Comparison of ENCODE assay signal across 14 mouse cellular contexts in the genomic region with DNA sequence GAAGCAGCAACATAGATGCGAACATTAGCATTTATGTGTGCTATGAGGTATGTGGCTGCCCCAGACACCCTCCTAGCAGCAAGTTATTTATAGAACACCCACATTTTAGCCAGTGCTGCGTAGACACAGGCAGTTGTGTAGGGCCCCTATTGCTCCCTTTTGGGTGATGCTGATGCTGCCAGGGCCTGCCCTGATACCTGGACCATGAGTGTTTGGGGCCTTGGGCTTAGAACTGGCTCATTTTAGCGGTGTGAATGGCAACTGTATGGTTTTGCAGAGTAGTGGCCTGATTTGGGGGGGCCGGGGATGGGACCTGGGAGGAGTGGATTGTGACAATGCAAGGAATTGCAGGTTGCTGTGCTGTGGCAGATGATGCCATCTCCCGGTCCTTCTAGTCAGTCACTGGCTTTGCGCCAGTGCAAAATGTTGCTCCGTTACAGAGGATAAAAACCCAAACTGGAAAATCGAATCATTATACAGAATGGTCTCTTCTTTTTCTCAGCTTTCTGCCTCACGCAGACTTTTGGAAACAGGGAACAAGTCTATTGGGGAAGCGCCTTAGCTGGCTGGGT. TPM values are rescaled to one million over a fixed set of nuclear protein-coding genes. Genes with fewer than 3 reads are reported as not detected.
A peak's percentile ranks its signal among the peaks of the same experiment; 100 is the strongest.
DNase-seq lines count a peak whose midpoint lies in the region; ATAC-seq lines count a peak whose summit lies in the region.
"Had no signal": no experiment of that assay in that cellular context is flagged by ENCODE, and none has a peak within 500 bp of the region (broad histone marks: within the 10 kb centered on the region; RNA-seq: fewer than 3 reads in every experiment).

No protein-coding gene starts in this region.

- H3K4me2 ChIP-seq in forebrain, embryonic 11.5 days (ENCODE audit: low read depth, low read length, severe bottlenecking) = no peak overlapping the region
- no peak overlapping the region for H3K4me2 ChIP-seq in forebrain, embryonic 12.5 days
- H3K4me2 ChIP-seq in hindbrain, embryonic 15.5 days = peak overlapping the region; percentile 30
- no peak overlapping the region for H3K4me2 ChIP-seq in hindbrain, embryonic 12.5 days (replicated peaks)
- H3K4me2 ChIP-seq: kidney, embryonic 15.5 days; liver, embryonic 13.5 days had no signal

- ATAC-seq in forebrain, embryonic 11.5 days (replicated peaks; ENCODE audit: low FRiP score) = no peak
- ATAC-seq in forebrain, embryonic 12.5 days (ENCODE audit: low FRiP score) = no peak
- ATAC-seq in hindbrain, embryonic 15.5 days (ENCODE audit: low FRiP score, low read depth) = no peak
- ATAC-seq in hindbrain, embryonic 12.5 days (ENCODE audit: low FRiP score) = no peak

- H3K9me3 ChIP-seq in forebrain, embryonic 11.5 days (ENCODE audit: control insufficient read depth, low read length) = no peaks in the 10 kb centered on the region
- no peaks in the 10 kb centered on the region for H3K9me3 ChIP-seq in forebrain, embryonic 12.5 days
- no peaks in the 10 kb centered on the region for H3K9me3 ChIP-seq in hindbrain, embryonic 15.5 days
- H3K9me3 ChIP-seq in hindbrain, embryonic 12.5 days (replicated peaks) = no peaks in the 10 kb centered on the region
- H3K9me3 ChIP-seq: G1E; kidney, embryonic 15.5 days; liver, embryonic 13.5 days had no signal

- no peaks in the 10 kb centered on the region for H3K36me3 ChIP-seq in forebrain, embryonic 11.5 days (ENCODE audit: control insufficient read depth, insufficient read depth, low read length)
- H3K36me3 ChIP-seq in forebrain, embryonic 12.5 days (replicated peaks) = no peaks in the 10 kb centered on the region
- H3K36me3 ChIP-seq in hindbrain, embryonic 15.5 days = no peaks in the 10 kb centered on the region
- no peaks in the 10 kb centered on the region for H3K36me3 ChIP-seq in hindbrain, embryonic 12.5 days
- H3K36me3 ChIP-seq: kidney, embryonic 15.5 days; liver, embryonic 13.5 days had no signal

- no peak overlapping the region for H3K4me3 ChIP-seq in forebrain, embryonic 11.5 days (ENCODE audit: low read depth, low read length)
- no peak overlapping the region for H3K4me3 ChIP-seq in forebrain, embryonic 12.5 days (replicated peaks)
- H3K4me3 ChIP-seq in hindbrain, embryonic 15.5 days = no peak overlapping the region
- H3K4me3 ChIP-seq in hindbrain, embryonic 12.5 days = no peak overlapping the region
- H3K4me3 ChIP-seq: kidney, embryonic 15.5 days; left cerebral cortex, adult 2 months; liver, embryonic 13.5 days had no signal

- WGBS in forebrain, embryonic 11.5 days = 87% methylated on average over 10 of the region's 10 CpGs
- 79% methylated on average over 10 of the region's 10 CpGs for WGBS in forebrain, embryonic 12.5 days
- WGBS in hindbrain, embryonic 15.5 days = 60% methylated on average over 10 of the region's 10 CpGs
- 84% methylated on average over 10 of the region's 10 CpGs for WGBS in hindbrain, embryonic 12.5 days

- H3K9ac ChIP-seq in forebrain, embryonic 11.5 days (ENCODE audit: low read length) = no peak overlapping the region
- no peak overlapping the region for H3K9ac ChIP-seq in forebrain, embryonic 12.5 days
- H3K9ac ChIP-seq in hindbrain, embryonic 15.5 days = 0 out of 2 replicates have a peak overlapping the region, but pooled peaks have one; percentile 7
- H3K9ac ChIP-seq in hindbrain, embryonic 12.5 days = no peak overlapping the region
- H3K9ac ChIP-seq: kidney, embryonic 15.5 days; liver, embryonic 13.5 days had no signal

- DNase-seq in forebrain, embryonic 11.5 days (ENCODE audit: low spot score) = peak; percentile 44
- DNase-seq in A20 (ENCODE audit: low read depth, low spot score) (peak; percentile 27), liver (no peak)
- peak; percentile 65 to 77 for DNase-seq in cerebellum, postnatal 25 days
- DNase-seq in urinary bladder, postnatal 36 days (ENCODE audit: low spot score in 2 of 2) = no peak
- DNase-seq: liver, embryonic 13.5 days; spleen, adult 18-20 months; thymus, postnatal 36 days had no signal

- peaks cover 20% of the 10 kb centered on the region for H3K4me1 ChIP-seq in forebrain, embryonic 11.5 days (replicated peaks; ENCODE audit: control insufficient read depth, insufficient read depth, low read length)
- peaks cover 83% of the 10 kb centered on the region for H3K4me1 ChIP-seq in forebrain, embryonic 12.5 days
- H3K4me1 ChIP-seq in hindbrain, embryonic 15.5 days (replicated peaks) = peaks cover 90% of the 10 kb centered on the region
- H3K4me1 ChIP-seq in hindbrain, embryonic 12.5 days = peaks cover 83% of the 10 kb centered on the region

- no peaks in the 10 kb centered on the region for H3K27me3 ChIP-seq in forebrain, embryonic 11.5 days (ENCODE audit: control insufficient read depth, insufficient read depth, low read length)
- H3K27me3 ChIP-seq in forebrain, embryonic 12.5 days = peaks cover 28% of the 10 kb centered on the region
- no peaks in the 10 kb centered on the region for H3K27me3 ChIP-seq in hindbrain, embryonic 15.5 days
- no peaks in the 10 kb centered on the region for H3K27me3 ChIP-seq in hindbrain, embryonic 12.5 days
- H3K27me3 ChIP-seq: kidney, embryonic 15.5 days; liver, embryonic 13.5 days had no signal

- H3K27ac ChIP-seq in forebrain, embryonic 11.5 days (ENCODE audit: low read depth, low read length) = no peak overlapping the region
- no peak overlapping the region for H3K27ac ChIP-seq in forebrain, embryonic 12.5 days
- H3K27ac ChIP-seq in hindbrain, embryonic 15.5 days (replicated peaks) = no peak overlapping the region
- H3K27ac ChIP-seq in hindbrain, embryonic 12.5 days = no peak overlapping the region; the same call in 1 of the 2 replicates
- H3K27ac ChIP-seq: left cerebral cortex, adult 2 months had no signal

RNA-seq across cellular contexts. Expression of gene Arid1b, which starts 8.9 kb away (rescaled TPM):
- polyA plus RNA-seq in forebrain, embryonic 11.5 days (2014; fragmentation: Nextera tagmentation; extraction: Ambion mirVana) = 15.5 and 16.3 TPM in 2 replicates
- polyA plus RNA-seq in forebrain, embryonic 12.5 days (2016; fragmentation: Nextera tagmentation; extraction: Ambion mirVana) = 17.4 and 17.7 TPM in 2 replicates
- 12.5 and 14.3 TPM in 2 replicates for polyA plus RNA-seq in hindbrain, embryonic 15.5 days (2015; fragmentation: Nextera tagmentation; extraction: Ambion mirVana)
- polyA plus RNA-seq in hindbrain, embryonic 12.5 days (2016; fragmentation: Nextera tagmentation; extraction: Ambion mirVana) = 22.3 and 22.6 TPM in 2 replicates

Comparison
In these comparisons a context has a peak if more than half of its experiments do, and no peak if none do; other contexts are left out.
1. DNase-seq: peak in forebrain, embryonic 11.5 days (single experiment), A20 (single experiment) and cerebellum, postnatal 25 days (2 of 2); none in urinary bladder, postnatal 36 days (0 of 2) and liver (single experiment).